Mouse (Mus musculus): ENCODE results near the gene C130050O18Rik.

- TF ChIP-seq POLR2A (IDR thresholded peaks at IDR 0.05; ENCODE audit: insufficient read length, low read depth) (no peak), TCF12 (IDR thresholded peaks at IDR 0.05; ENCODE audit: insufficient read depth, poor library complexity, severe bottlenecking) (no peak), USF1 (IDR thresholded peaks at IDR 0.05; ENCODE audit: low read depth) (no peak), MAX (IDR thresholded peaks at IDR 0.05; ENCODE audit: low read depth) (no peak), MYOD1 (IDR thresholded peaks at IDR 0.05; ENCODE audit: control insufficient read depth in 1 of 3, insufficient read length in 2 of 3, low read depth in 2 of 3) (no peak), TCF3 (IDR thresholded peaks at IDR 0.05; ENCODE audit: insufficient read length, low read depth) (no peak), CEBPB (IDR thresholded peaks at IDR 0.05; ENCODE audit: insufficient read depth, poor library complexity, severe bottlenecking) (no peak), POLR2AphosphoS2 (IDR thresholded peaks at IDR 0.05; ENCODE audit: insufficient read length, low read depth) (no peak), MYOG (IDR thresholded peaks at IDR 0.05; ENCODE audit: control insufficient read depth in 1 of 3, insufficient read depth in 1 of 3, insufficient read length in 2 of 3, low read depth in 2 of 3) (no peak)
Measured at GRCm38 (mm10) chr5:139418110-139418509, 13.0 kb downstream of the C130050O18Rik start.

All from myocyte (in vitro differentiated cells).